Mouse (Mus musculus): ENCODE measurements around the gene Agmat. TPM values are rescaled to one million over a fixed set of nuclear protein-coding genes. Genes with fewer than 3 reads are reported as not detected.

Gene Agmat
- polyA plus RNA-seq, 1 experiment from 2014 or later = not detected

DNA sequence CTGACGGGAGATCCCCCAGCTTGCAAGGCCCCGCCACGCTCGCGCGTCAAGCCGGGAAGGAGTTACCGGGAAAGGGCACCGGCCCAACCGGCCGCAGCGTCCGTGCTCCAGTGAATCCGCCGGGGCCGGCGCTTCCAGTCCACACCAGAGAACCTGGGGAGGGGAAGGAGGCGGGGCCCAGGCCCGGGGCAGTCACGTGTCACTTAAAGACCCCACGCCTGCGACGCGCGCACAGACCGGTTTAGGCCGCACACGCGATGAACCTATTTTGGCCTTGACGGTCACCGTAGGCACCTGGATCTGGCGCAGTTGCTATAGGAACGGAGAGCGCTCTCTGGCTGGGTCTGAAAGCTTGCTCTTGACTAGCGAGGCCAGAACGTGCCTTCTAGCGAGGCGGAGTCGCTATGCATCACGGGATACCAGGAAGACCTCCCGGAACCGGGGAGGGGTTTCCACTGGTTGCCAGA is 44.1 kb downstream of the Agmat start, which contains the start of gene Dnajc16:
TSS of gene Dnajc16 (minus strand) at position 408 of the 467 bp plus-strand sequence.
- H3K36me3 ChIP-seq = peaks cover 16% of the 10 kb centered on the region
- H3K27ac ChIP-seq = peak within 1 kb of the TSS; percentile 92
- under 1% methylated on average over 42 of the region's 42 CpGs for WGBS
- peaks cover 44% of the 10 kb centered on the region for H3K4me1 ChIP-seq
- H3K9me3 ChIP-seq (replicated peaks) = no peaks in the 10 kb centered on the region
- DNase-seq (ENCODE audit: low spot score) = peak; percentile 98
- no peaks in the 10 kb centered on the region for H3K27me3 ChIP-seq (ENCODE audit: low read depth, poor library complexity, severe bottlenecking)
- H3K4me3 ChIP-seq = peak within 1 kb of the TSS; percentile 97

DNA sequence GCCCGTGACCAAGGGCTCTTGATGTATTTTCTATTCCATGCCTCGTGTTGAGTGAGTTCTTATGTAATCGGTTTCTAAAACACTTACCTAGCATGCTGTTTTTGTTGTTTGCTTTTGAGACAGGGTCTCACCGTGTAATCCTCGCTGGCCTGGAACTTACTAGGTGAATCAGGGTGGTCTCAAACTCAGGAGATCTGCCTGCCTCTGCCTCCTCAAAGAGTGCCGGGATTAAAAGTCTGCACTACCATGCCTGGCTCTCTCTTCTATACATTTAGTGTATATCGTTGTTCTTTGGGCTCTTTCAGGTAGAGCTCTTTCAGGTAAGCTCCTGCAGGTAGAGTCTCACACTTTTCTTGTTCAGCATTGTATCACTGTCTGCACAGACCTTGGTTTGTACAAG is 45.0 kb downstream of the Agmat start:
- Histone ChIP-seq H3K27me3 (ENCODE audit: low read depth, poor library complexity, severe bottlenecking) (no peaks in the 10 kb centered on the region), H3K9me3 (replicated peaks) (no peaks in the 10 kb centered on the region)
- WGBS = 86% methylated on average over 7 of the region's 7 CpGs

DNA sequence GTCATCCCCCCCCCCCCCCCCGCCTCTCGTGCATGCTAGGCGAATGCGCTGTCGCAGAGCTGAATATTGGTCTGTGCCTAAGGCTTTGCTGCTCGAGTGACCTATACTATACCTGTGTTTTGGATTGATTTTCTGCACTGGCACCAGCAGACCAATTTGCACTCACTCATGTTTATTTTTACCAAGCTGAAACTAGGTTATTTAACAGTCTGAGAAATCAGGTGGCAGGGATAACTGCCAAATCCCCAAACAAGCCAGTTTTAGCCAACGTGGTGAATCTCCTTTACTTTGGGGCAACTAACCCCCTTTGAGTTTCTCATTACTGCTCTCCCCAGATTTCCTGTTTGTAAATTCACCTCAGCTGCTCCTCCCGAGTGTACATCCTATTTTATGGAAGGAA is 45.5 kb downstream of the Agmat start:
- WGBS = 85% methylated on average over 8 of the region's 8 CpGs
- Histone ChIP-seq H3K9me3 (replicated peaks) (no peaks in the 10 kb centered on the region), H3K36me3 (peaks cover 23% of the 10 kb centered on the region), H3K27ac (no peak overlapping the region), H3K27me3 (ENCODE audit: low read depth, poor library complexity, severe bottlenecking) (no peaks in the 10 kb centered on the region), H3K4me3 (no peak overlapping the region), H3K4me1 (peaks cover 44% of the 10 kb centered on the region)
- DNase-seq (ENCODE audit: low spot score) = no peak

More for the DNA sequence above, 45.0 kb downstream of the Agmat start:
- H3K4me1 ChIP-seq = peaks cover 46% of the 10 kb centered on the region
- H3K36me3 ChIP-seq = peaks cover 19% of the 10 kb centered on the region
- no peak overlapping the region for H3K4me3 ChIP-seq
- DNase-seq (ENCODE audit: low spot score) = no peak
- H3K27ac ChIP-seq = no peak overlapping the region

DNA sequence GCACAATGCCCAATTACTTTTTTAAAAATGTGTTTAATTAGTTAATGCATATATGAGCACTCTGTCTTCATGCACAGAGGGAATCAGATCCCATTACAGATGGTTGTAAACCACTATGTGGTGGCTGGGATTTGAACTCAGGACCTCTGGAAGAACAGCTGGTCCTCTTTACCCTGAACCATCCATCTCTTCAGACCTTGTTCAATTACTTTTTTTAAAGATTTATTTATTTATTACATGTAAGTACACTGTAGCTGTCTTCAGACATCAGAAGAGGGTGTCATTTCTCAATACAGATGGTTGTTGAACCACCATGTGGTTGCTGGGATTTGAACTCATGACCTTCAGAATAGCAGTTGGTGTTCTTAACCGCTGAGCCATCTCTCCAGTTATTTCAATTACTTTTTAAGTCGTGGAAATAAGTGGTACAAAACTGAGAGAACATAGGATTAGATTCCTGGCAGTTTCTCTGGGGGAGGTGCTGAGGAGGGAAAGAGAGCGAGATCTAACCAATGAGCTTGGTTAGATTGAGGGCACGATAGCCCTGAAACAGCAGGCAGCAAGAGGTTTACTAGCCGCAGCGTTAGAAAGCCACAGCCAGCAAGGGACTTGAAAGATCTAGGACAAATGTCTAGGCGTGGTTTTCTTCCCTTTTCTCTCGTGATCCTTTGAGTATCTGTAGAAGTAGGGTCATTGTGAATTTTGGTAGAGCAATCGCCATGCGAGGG is 46.2 kb downstream of the Agmat start:
- H3K36me3 ChIP-seq = peaks cover 23% of the 10 kb centered on the region

DNA sequence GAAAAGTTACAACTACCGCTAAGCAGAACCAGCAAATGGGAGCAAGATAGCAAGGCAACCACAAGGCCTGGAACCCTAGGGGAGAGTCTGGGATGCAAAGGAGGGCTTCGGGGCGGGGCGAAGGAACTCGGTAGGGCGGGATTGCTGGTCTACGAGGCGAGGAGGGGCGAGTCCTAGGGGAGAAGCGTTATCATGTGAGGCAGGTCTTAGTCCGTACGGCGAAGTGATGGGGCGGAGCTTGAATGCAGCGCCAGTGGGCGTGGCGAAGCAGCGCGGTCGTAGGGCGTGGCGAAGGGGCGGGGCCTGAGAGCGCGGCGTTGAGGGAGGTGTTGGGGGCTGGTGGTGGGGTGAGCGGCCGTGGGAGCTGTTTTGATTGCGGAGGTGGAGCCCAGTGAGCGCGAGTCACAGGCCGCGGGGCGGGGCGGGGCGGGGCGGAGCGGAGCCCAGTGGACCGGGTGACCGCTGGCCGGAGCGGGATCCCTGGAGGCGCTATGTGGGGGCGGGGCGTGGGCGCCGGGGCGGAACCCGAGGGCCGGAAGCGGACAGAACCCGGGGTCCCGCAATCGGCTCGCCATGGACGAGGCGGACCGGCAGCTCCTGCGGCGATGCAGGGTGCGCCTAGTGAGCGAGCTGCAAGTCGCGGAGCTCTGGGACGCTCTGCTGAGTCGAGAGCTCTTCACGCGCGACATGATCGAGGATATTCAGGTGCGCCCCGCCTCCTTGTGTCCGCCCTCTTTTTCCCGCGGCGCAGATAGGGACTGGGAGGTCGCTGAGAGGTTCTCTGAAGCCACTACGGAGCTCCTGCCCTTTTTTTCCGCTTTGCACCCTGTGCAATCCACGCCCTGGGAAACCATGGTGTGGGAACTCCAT is 47.0 kb downstream of the Agmat start, which contains the start of gene Casp9:
TSS of gene Casp9 (plus strand) at position 331 of the 870 bp plus-strand sequence.
- Histone ChIP-seq H3K27me3 (ENCODE audit: low read depth, poor library complexity, severe bottlenecking) (no peaks in the 10 kb centered on the region), H3K9me3 (replicated peaks) (no peaks in the 10 kb centered on the region)
- WGBS = under 1% methylated on average over 77 of the region's 80 CpGs

More for the DNA sequence above, 46.2 kb downstream of the Agmat start:
- 12% methylated on average over 10 of the region's 10 CpGs for WGBS
- H3K4me1 ChIP-seq = peaks cover 36% of the 10 kb centered on the region
- H3K27ac ChIP-seq = peak overlapping the region; percentile 90
- H3K4me3 ChIP-seq = peak overlapping the region; percentile 74
- no peaks in the 10 kb centered on the region for H3K9me3 ChIP-seq (replicated peaks)
- DNase-seq (ENCODE audit: low spot score) = no peak
- H3K27me3 ChIP-seq (ENCODE audit: low read depth, poor library complexity, severe bottlenecking) = no peaks in the 10 kb centered on the region

DNA sequence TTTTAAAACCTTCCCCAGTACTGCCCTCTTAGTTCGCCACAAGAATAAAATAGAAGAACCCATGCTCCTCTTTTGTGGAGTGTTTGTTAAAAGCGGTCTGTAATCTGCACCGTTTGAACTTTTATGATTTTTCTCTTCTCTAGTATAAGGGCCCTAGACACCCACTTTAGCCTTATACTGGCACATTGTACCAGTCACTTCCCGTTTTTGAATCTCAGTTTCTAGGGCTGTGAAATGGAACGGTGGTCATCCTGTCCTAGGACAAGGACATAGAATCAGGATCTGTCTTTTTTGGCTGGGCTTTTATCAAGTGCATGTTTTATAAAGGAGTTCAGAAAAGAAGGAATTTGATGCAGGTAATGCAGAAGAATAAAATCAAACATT is 47.7 kb downstream of the Agmat start:
- DNase-seq (ENCODE audit: low spot score) = no peak
- no peaks in the 10 kb centered on the region for H3K27me3 ChIP-seq (ENCODE audit: low read depth, poor library complexity, severe bottlenecking)
- no peaks in the 10 kb centered on the region for H3K9me3 ChIP-seq (replicated peaks)
- peaks cover 36% of the 10 kb centered on the region for H3K4me1 ChIP-seq
- WGBS = 21% methylated on average over 5 of the region's 5 CpGs
- peak overlapping the region; percentile 90 for H3K27ac ChIP-seq
- H3K36me3 ChIP-seq = peaks cover 30% of the 10 kb centered on the region
- peak overlapping the region; percentile 74 for H3K4me3 ChIP-seq

More for the DNA sequence above, 47.0 kb downstream of the Agmat start, which contains the start of gene Casp9:
- H3K27ac ChIP-seq = peak within 1 kb of the TSS; percentile 90
- H3K4me1 ChIP-seq = peaks cover 36% of the 10 kb centered on the region
- DNase-seq (ENCODE audit: low spot score) = peak; percentile 99
- peaks cover 28% of the 10 kb centered on the region for H3K36me3 ChIP-seq
- peak within 1 kb of the TSS; percentile 74 for H3K4me3 ChIP-seq

DNA sequence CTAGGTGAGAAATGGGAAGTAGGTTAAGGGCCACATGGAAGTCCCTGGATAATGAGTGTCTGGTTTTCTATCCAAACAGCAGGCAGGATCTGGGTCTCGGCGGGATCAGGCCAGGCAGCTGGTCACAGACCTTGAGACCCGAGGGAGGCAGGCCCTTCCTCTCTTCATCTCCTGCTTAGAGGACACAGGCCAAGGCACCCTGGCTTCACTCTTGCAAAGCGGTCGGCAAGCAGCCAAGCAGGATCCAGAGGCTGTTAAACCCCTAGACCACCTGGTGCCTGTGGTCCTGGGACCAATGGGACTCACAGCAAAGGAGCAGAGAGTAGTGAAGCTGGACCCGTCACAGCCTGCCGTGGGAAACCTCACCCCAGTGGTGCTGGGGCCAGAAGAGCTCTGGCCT is 49.9 kb downstream of the Agmat start:
- WGBS = 88% methylated on average over 7 of the region's 7 CpGs
- Histone ChIP-seq H3K36me3 (peaks cover 30% of the 10 kb centered on the region), H3K4me1 (peaks cover 22% of the 10 kb centered on the region), H3K4me3 (no peak overlapping the region), H3K9me3 (replicated peaks) (no peaks in the 10 kb centered on the region), H3K27me3 (ENCODE audit: low read depth, poor library complexity, severe bottlenecking) (no peaks in the 10 kb centered on the region), H3K27ac (no peak overlapping the region)
- no peak for DNase-seq (ENCODE audit: low spot score)

DNA sequence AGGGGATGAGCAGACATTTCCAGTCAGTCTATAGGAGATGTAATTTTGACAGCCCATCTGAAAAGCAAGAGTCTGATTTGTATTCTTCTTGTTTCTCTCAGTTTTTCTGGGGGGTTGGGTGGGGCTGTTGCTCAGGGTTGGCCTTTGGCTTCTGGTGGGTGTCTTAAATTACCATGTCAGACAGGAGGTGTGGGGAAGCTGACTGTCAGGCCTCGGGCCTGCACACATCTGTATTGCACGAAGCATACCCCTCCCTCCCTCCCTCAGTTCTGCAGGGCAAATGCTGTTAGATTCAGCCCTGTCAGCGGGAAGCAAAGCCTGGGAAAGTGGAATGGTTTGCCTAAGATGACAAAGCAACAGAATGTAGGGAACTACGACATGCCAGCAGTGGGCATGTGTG is 50.5 kb downstream of the Agmat start:
- 83% methylated on average over 4 of the region's 4 CpGs for WGBS
- Histone ChIP-seq H3K27ac (no peak overlapping the region), H3K4me1 (peaks cover 22% of the 10 kb centered on the region), H3K27me3 (ENCODE audit: low read depth, poor library complexity, severe bottlenecking) (no peaks in the 10 kb centered on the region), H3K36me3 (peaks cover 30% of the 10 kb centered on the region), H3K9me3 (replicated peaks) (no peaks in the 10 kb centered on the region), H3K4me3 (no peak overlapping the region)
- no peak for DNase-seq (ENCODE audit: low spot score)

DNA sequence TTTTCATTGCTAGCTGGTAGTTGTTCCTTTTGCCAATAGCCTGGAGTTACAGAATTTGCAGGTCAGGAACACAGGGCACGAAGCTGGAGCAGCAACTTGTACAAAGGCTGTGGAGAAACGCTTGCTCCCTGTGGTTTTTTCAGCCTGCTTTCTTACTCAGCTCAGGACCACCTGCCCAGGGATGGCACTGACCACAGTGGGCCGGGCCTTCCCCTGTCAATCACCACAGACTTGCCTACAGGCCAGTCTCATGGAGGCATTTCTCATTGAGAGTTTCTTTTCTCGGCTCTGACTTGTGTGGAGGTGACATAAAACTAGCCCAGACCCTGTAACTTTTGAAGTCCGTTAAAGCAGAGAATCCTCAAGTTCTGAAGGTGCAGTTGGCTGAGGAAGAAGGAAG is 51.1 kb downstream of the Agmat start:
- DNase-seq (ENCODE audit: low spot score) = no peak
- Histone ChIP-seq H3K4me3 (no peak overlapping the region), H3K4me1 (peaks cover 22% of the 10 kb centered on the region), H3K27ac (no peak overlapping the region), H3K9me3 (replicated peaks) (no peaks in the 10 kb centered on the region), H3K36me3 (peaks cover 30% of the 10 kb centered on the region), H3K27me3 (ENCODE audit: low read depth, poor library complexity, severe bottlenecking) (no peaks in the 10 kb centered on the region)
- 90% methylated on average over 5 of the region's 5 CpGs for WGBS

DNA sequence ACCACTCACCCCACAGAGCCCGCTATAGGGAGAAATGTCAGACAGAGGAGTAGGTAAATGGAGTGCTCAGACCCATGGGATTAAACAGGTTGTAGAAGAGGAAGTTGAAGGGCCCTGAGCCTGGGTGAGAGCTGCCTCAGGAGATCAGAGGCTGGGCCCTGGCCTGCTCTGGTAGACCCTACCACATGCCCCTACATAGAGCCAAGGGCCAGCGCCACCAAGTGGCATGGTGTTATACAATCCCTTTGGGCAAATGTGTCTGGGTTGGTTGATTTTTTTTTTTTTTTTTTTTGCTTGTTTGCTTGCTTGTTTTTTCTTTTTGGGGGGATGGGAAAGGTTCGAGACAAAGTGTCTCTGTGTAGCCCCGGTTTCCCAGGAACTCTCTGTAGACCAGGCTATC is 57.6 kb downstream of the Agmat start:
- WGBS = 89% methylated on average over 4 of the region's 4 CpGs
- Histone ChIP-seq H3K27ac (no peak overlapping the region), H3K9me3 (replicated peaks) (no peaks in the 10 kb centered on the region), H3K36me3 (peaks cover 64% of the 10 kb centered on the region), H3K27me3 (ENCODE audit: low read depth, poor library complexity, severe bottlenecking) (no peaks in the 10 kb centered on the region), H3K4me3 (no peak overlapping the region), H3K4me1 (no peaks in the 10 kb centered on the region)
- DNase-seq (ENCODE audit: low spot score) = no peak

DNA sequence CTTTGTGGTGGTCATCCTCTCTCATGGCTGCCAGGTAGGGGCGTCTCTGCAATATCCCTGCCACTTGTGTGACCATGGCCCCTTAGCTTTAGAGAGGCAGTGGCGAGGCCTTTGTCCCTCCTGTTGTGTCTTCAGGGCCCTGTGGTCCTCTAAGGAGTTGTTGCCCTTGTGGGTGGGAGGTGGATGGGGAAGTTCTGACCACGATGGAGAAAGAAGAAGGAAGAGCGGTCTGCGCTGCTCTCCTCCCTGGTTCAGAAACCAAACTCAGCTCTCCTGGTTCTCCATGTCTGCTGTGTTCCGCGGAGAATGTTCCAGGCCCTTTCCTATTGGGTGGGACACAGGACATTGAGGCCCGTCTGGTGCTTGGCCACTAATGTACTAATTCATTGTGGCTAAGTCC is 59.4 kb downstream of the Agmat start:
- H3K27ac ChIP-seq = no peak overlapping the region
- no peak for DNase-seq (ENCODE audit: low spot score)
- no peaks in the 10 kb centered on the region for H3K9me3 ChIP-seq (replicated peaks)
- H3K4me1 ChIP-seq = no peaks in the 10 kb centered on the region
- H3K27me3 ChIP-seq (ENCODE audit: low read depth, poor library complexity, severe bottlenecking) = no peaks in the 10 kb centered on the region
- 98% methylated on average over 8 of the region's 8 CpGs for WGBS
- H3K4me3 ChIP-seq = no peak overlapping the region
- peaks cover 81% of the 10 kb centered on the region for H3K36me3 ChIP-seq
